Mouse (Mus musculus) macrophage (primary cell): ENCODE results near the gene Shc4. TPM values are rescaled to one million over a fixed set of nuclear protein-coding genes. Genes with fewer than 3 reads are reported as not detected.

Source experiments
- H3K27ac ChIP-seq: fragments of 350-480 bp; formaldehyde crosslinking; 2 replicates; pipeline ENCODE4 v1.9.0; 2021
- H3K36me3 ChIP-seq: fragments of 350-480 bp; formaldehyde crosslinking; 2 replicates; pipeline ENCODE4 v1.9.0; 2021; ENCODE audit errors: inconsistent target
- H3K4me3 ChIP-seq: fragments of 350-480 bp; formaldehyde crosslinking; 2 replicates; pipeline ENCODE4 v1.9.0; 2021; ENCODE audit errors: inconsistent target
- H3K79me2 ChIP-seq: fragments of 350-480 bp; formaldehyde crosslinking; 2 replicates; pipeline ENCODE4 v1.9.0; 2021; ENCODE audit errors: inconsistent target
- WGBS: methylation state at CpG from one replicate; pipeline ENCODE4 v1.1.7; 2026; ENCODE audit warnings: inconsistent platforms; ENCODE audit not compliant: missing documents; 5-methylcytosine and 5-hydroxymethylcytosine counted together
- polyA plus RNA-seq: library from polyadenylated mRNA; stranded (reverse); fragments of 250-400 nt; gene quantifications from 3 replicates; pipeline ENCODE4 v1.2.4, GENCODE M21; 2018; ENCODE audit warnings: inconsistent platforms

The Shc4 gene
- polyA plus RNA-seq, 1 experiment from 2014 or later = 0.99 TPM

DNA sequence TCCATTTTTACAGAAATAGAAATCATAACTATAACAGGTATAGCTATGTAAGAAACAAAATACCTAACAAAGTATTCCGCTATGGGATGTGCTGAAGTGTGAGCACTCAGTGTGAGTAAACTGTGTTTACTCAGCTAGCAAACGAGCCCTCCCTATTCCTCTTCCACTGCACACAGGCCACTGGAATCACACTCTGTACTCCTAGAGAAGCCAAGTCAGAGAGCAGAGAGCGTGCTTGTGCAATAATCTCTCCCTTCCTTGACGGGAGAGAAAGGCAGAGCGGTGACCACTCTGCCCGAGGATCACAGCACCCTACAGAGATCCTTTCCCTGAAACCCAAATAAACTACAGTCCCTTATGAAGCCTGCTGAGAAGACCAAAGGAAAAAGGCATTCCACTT is 125.7 kb downstream of the Shc4 start:
- Histone ChIP-seq H3K79me2 (no peaks in the 10 kb centered on the region), H3K36me3 (peaks cover 39% of the 10 kb centered on the region), H3K4me3 (no peak overlapping the region), H3K27ac (no peak overlapping the region)
- 84% methylated on average over 6 of the region's 6 CpGs for WGBS

GRCm38 (mm10) chr2:125594786-125595185 is 129.2 kb downstream of the Shc4 start:
- 95% methylated on average over 12 of the region's 12 CpGs for WGBS
- Histone ChIP-seq H3K36me3 (0 out of 2 replicates have a peak, but pooled peaks cover 12% of the 10 kb centered on the region), H3K27ac (no peak overlapping the region), H3K4me3 (no peak overlapping the region), H3K79me2 (no peaks in the 10 kb centered on the region)

DNA sequence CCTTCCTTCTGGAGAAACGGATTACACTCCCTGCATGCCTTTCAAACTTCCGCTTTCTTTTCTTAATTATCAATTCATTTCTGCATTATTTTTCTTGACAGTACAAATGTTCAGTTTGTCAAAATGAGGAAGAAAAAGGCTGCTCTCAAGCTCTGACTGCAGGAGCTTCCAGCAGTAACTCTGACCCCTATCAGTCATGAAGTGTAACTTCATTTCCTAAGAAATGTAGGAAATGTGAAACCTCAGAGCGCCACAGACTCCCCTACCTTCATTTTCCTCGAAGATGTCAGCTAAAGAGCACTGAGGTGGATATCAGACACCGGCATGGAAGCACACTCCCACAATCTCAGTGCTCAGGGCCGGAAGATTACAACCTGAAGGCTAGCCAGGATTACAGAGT is 129.9 kb downstream of the Shc4 start:
- H3K27ac ChIP-seq = no peak overlapping the region
- 0 out of 2 replicates have a peak, but pooled peaks cover 7% of the 10 kb centered on the region for H3K36me3 ChIP-seq
- H3K79me2 ChIP-seq = no peaks in the 10 kb centered on the region
- 47% methylated on average over 6 of the region's 6 CpGs for WGBS
- no peak overlapping the region for H3K4me3 ChIP-seq

- H3K4me3 ChIP-seq = no peak overlapping the region
- 98% methylated on average over 4 of the region's 4 CpGs for WGBS
- peaks cover 16% of the 10 kb centered on the region; the same call in 1 of the 2 replicates for H3K36me3 ChIP-seq
- H3K27ac ChIP-seq = no peak overlapping the region
- no peaks in the 10 kb centered on the region for H3K79me2 ChIP-seq
These were observed 132.1 kb downstream of the Shc4 start for GRCm38 (mm10) chr2:125591895-125592294.

GRCm38 (mm10) chr2:125589287-125589686 is 134.7 kb downstream of the Shc4 start:
- 17% methylated on average over 12 of the region's 12 CpGs for WGBS
- no peak overlapping the region for H3K4me3 ChIP-seq
- no peak overlapping the region for H3K27ac ChIP-seq
- H3K36me3 ChIP-seq = peaks cover 26% of the 10 kb centered on the region; the same call in 1 of the 2 replicates
- H3K79me2 ChIP-seq = no peaks in the 10 kb centered on the region

DNA sequence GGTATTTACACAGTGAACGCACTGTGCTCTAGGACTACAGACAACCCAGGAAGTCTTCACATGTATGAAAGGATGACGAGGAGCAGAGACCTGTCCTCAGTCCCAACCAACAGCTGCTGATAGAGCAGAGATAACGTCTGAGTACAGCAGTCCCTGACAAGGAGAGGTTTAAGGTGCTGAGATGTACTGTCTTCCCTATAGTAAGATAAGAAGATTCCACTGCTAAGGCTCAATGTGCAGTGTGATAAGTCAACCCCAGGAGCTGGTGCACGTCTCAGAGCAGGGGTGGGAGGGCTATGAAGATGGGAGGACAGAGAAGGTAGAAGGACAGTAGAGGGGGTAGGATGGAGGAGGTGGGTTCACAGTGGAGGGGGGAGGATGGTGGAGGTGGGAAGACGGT is 142.9 kb downstream of the Shc4 start:
- Histone ChIP-seq H3K36me3 (peaks cover 11% of the 10 kb centered on the region; the same call in 1 of the 2 replicates), H3K4me3 (no peak overlapping the region), H3K27ac (no peak overlapping the region), H3K79me2 (no peaks in the 10 kb centered on the region)
- WGBS = 92% methylated on average over 5 of the region's 5 CpGs

DNA sequence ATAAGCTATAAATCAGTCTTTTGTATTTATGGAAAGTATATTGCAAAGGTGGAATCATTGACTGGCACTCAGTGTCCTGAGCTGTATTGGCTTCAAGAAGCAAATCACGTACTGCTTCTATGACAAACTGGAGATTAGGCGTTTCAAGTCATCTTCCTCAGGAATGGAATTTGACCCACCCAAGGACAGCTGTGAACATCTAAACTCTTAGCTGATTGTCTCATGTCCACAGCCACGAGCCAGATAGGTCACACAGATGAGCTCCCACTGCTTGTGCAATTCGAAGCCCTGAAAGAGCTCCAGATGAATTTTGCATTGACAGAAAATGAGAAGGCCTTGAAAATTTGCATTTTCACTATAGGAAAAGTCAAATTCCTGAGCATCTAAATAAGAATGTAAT is 146.3 kb downstream of the Shc4 start:
- H3K27ac ChIP-seq = no peak overlapping the region
- H3K79me2 ChIP-seq = no peaks in the 10 kb centered on the region
- WGBS = 92% methylated on average over 4 of the region's 4 CpGs
- H3K36me3 ChIP-seq = peaks cover 11% of the 10 kb centered on the region; the same call in 1 of the 2 replicates
- H3K4me3 ChIP-seq = no peak overlapping the region

Other genes starting within 250 kb of the Shc4 start
- not detected in 3 replicates for gene Gm9913, start 219.1 kb downstream of the Shc4 start, polyA plus RNA-seq
- 0.04 to 0.19 TPM (median 0.07 TPM) in 3 replicates for gene Fbn1, start 216.2 kb downstream of the Shc4 start, polyA plus RNA-seq
- 2.2 to 3.1 TPM (median 2.4 TPM) in 3 replicates for gene Cep152, start 99.0 kb downstream of the Shc4 start, polyA plus RNA-seq
- 98.4 to 218 TPM (median 159 TPM) in 3 replicates for gene Eid1, start 51.1 kb downstream of the Shc4 start, polyA plus RNA-seq
- gene Secisbp2l, start 58.7 kb upstream of the Shc4 start, polyA plus RNA-seq = 45.6 to 47.2 TPM (median 45.7 TPM) in 3 replicates
- 64.7 to 79.9 TPM (median 70.6 TPM) in 3 replicates for gene Galk2, start 135.0 kb upstream of the Shc4 start, polyA plus RNA-seq
- 77.0 to 107 TPM (median 88.1 TPM) in 3 replicates for gene Cops2, start 135.0 kb upstream of the Shc4 start, polyA plus RNA-seq